Mouse (Mus musculus) Muller cell, postnatal 12 days (primary cell): Measurements from ENCODE around the gene Washc4.

Experiments used
- DNase-seq: peaks from one replicate; pipeline ENCODE4 v3.0.0-alpha.2; 2015; ENCODE audit errors: inconsistent ontology term

The Washc4 gene

GRCm38 (mm10) chr10:83600650-83601049, 57.1 kb downstream of the Washc4 start:
- DNase-seq, result no peak

- DNase-seq, result no peak
Observed at GRCm38 (mm10) chr10:83603956-83604564, 60.5 kb downstream of the Washc4 start.

GRCm38 (mm10) chr10:83605637-83606183, 62.2 kb downstream of the Washc4 start:
- DNase-seq, result peak; percentile 77

- DNase-seq, result no peak
Observed at GRCm38 (mm10) chr10:83607111-83607510, 63.6 kb downstream of the Washc4 start.

- DNase-seq, result no peak
Observed at GRCm38 (mm10) chr10:83608596-83608995, 65.0 kb downstream of the Washc4 start.

- DNase-seq, result no peak
Observed at GRCm38 (mm10) chr10:83610518-83610917, 67.0 kb downstream of the Washc4 start.

GRCm38 (mm10) chr10:83611863-83612262, 68.3 kb downstream of the Washc4 start:
- no peak for DNase-seq

GRCm38 (mm10) chr10:83612648-83613215, 69.2 kb downstream of the Washc4 start:
- peak; percentile 44 for DNase-seq

GRCm38 (mm10) chr10:83617366-83617765, 73.8 kb downstream of the Washc4 start:
- no peak for DNase-seq

- DNase-seq, result no peak
Observed at GRCm38 (mm10) chr10:83618819-83619440, 75.4 kb downstream of the Washc4 start.

- DNase-seq, result no peak
Observed at GRCm38 (mm10) chr10:83620350-83621055, 77.0 kb downstream of the Washc4 start.

- DNase-seq, result no peak
Observed at GRCm38 (mm10) chr10:83624065-83624464, 80.5 kb downstream of the Washc4 start.

GRCm38 (mm10) chr10:83624841-83625240, 81.3 kb downstream of the Washc4 start:
- peak; percentile 60 for DNase-seq

- DNase-seq, result no peak
Observed at GRCm38 (mm10) chr10:83627113-83627687, 83.6 kb downstream of the Washc4 start.

- DNase-seq, result no peak
Observed at GRCm38 (mm10) chr10:83628241-83628640, 84.7 kb downstream of the Washc4 start.

GRCm38 (mm10) chr10:83629190-83629781, 85.7 kb downstream of the Washc4 start:
- DNase-seq, result no peak

- DNase-seq, result no peak
Observed at GRCm38 (mm10) chr10:83629878-83630277, 86.3 kb downstream of the Washc4 start.

- DNase-seq, result peak; percentile 43
Observed at GRCm38 (mm10) chr10:83630899-83631298, 87.3 kb downstream of the Washc4 start.

- no peak for DNase-seq
Observed at GRCm38 (mm10) chr10:83631775-83632174, 88.2 kb downstream of the Washc4 start.

- DNase-seq, result no peak
Observed at GRCm38 (mm10) chr10:83632806-83633374, 89.3 kb downstream of the Washc4 start.

GRCm38 (mm10) chr10:83634461-83634860, 90.9 kb downstream of the Washc4 start:
- peak; percentile 33 for DNase-seq
